Mouse (Mus musculus): ENCODE data around the gene Prcd. TPM values are rescaled to one million over a fixed set of nuclear protein-coding genes. Genes with fewer than 3 reads are reported as not detected.

Prcd gene
- polyA plus RNA-seq, 1 experiment from 2014 or later: 0.43 TPM

- Histone ChIP-seq H3K4me3 (ENCODE audit: low read depth, low read length) (peak within 1 kb of the TSS; percentile 46), H3K4me2 (ENCODE audit: low read depth, low read length) (peak within 1 kb of the TSS; percentile 98), H3K27me3 (ENCODE audit: control insufficient read depth, insufficient read depth, low read length) (peaks cover 18% of the 10 kb centered on the region), H3K9me3 (replicated peaks; ENCODE audit: control insufficient read depth, low read length) (no peaks in the 10 kb centered on the region), H3K27ac (replicated peaks; ENCODE audit: low read depth, low read length) (no peak within 1 kb of the TSS), H3K36me3 (replicated peaks; ENCODE audit: control insufficient read depth, insufficient read depth, low read depth, low read length) (no peaks in the 10 kb centered on the region), H3K4me1 (ENCODE audit: control insufficient read depth, insufficient read depth, low read length) (no peaks in the 10 kb centered on the region; the same call in 1 of the 2 replicates), H3K9ac (replicated peaks; ENCODE audit: low read length) (peak within 1 kb of the TSS; percentile 65)
- 6% methylated on average over 28 of the region's 28 CpGs for WGBS
- ATAC-seq (replicated peaks; ENCODE audit: insufficient number of reproducible peaks, low FRiP score, low TSS enrichment, low read depth): no peak
- peak; percentile 33 for DNase-seq (ENCODE audit: low spot score)
Measured at GRCm38 (mm10) chr11:116654255-116654821, 1.0 kb downstream of the Prcd start, which contains the start of gene Cygb. TSS of gene Cygb (minus strand) at chr11:116654313.

GRCm38 (mm10) chr11:116656348-116657191, 3.2 kb downstream of the Prcd start:
- Histone ChIP-seq H3K4me1 (ENCODE audit: control insufficient read depth, insufficient read depth, low read length) (peaks cover 4% of the 10 kb centered on the region; the same call in 1 of the 2 replicates), H3K27me3 (ENCODE audit: control insufficient read depth, insufficient read depth, low read length) (peaks cover 18% of the 10 kb centered on the region), H3K4me2 (ENCODE audit: low read depth, low read length) (no peak overlapping the region; the same call in 1 of the 2 replicates), H3K9me3 (replicated peaks; ENCODE audit: control insufficient read depth, low read length) (no peaks in the 10 kb centered on the region), H3K27ac (replicated peaks; ENCODE audit: low read depth, low read length) (0 out of 2 replicates have a peak overlapping the region, but pooled peaks have one; percentile 57), H3K4me3 (ENCODE audit: low read depth, low read length) (no peak overlapping the region), H3K36me3 (replicated peaks; ENCODE audit: control insufficient read depth, insufficient read depth, low read depth, low read length) (no peaks in the 10 kb centered on the region), H3K9ac (replicated peaks; ENCODE audit: low read length) (peak overlapping the region; percentile 23; the same call in 1 of the 2 replicates)
- DNase-seq (ENCODE audit: low spot score) (no peak), ATAC-seq (replicated peaks; ENCODE audit: insufficient number of reproducible peaks, low FRiP score, low TSS enrichment, low read depth) (no peak)
- 83% methylated on average over 16 of the region's 16 CpGs for WGBS

DNA sequence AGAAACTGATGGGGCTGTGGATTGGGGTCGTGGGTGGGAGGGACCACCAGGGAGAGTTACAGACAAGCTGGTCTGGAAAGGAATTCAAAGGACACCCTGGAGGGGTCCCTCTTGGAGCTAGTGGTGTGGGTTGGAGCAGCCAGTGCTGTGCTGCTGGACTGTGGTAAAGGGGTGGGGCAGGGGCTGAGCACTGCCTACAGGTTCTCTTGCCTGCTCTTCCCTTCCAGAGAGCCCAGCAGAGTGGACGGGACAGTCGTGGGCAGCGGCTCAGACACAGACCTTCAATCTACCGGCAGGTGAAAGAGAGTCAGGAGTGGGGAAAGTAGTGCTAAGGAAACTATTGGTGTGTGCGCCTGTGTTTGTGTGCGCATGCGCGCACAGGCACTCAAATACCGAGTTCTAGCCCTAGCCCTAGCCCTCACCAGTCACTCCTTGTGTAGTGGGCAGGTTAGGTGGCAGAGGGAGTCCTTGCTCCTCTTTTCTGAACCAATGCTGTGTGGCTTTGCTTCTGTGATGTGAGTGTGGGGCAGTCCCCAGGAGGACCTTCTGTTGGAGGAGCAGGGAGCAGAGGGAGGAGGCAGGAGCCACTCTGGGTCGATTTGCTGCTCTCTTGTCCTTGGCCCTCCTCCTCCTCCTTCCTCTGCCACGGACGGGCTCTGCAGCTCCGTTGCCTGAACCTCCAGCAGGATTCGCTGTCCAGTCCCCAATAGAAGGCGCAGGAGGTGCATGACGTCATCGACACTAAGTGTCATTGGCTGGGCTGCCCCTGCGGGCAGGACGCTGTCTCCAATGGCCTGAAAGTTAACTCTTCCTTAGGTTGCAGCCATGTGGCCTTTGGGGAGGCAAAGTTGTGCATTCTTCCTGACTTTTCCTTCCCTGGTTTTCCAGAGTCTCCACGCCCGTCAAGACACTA, 4.2 kb downstream of the Prcd start:
- Histone ChIP-seq H3K9ac (replicated peaks; ENCODE audit: low read length) (peak overlapping the region; percentile 26), H3K36me3 (replicated peaks; ENCODE audit: control insufficient read depth, insufficient read depth, low read depth, low read length) (no peaks in the 10 kb centered on the region), H3K4me3 (ENCODE audit: low read depth, low read length) (peak overlapping the region; percentile 16), H3K4me1 (ENCODE audit: control insufficient read depth, insufficient read depth, low read length) (peaks cover 4% of the 10 kb centered on the region; the same call in 1 of the 2 replicates), H3K27me3 (ENCODE audit: control insufficient read depth, insufficient read depth, low read length) (peaks cover 17% of the 10 kb centered on the region), H3K27ac (replicated peaks; ENCODE audit: low read depth, low read length) (peak overlapping the region; percentile 57; the same call in 1 of the 2 replicates), H3K9me3 (replicated peaks; ENCODE audit: control insufficient read depth, low read length) (no peaks in the 10 kb centered on the region), H3K4me2 (ENCODE audit: low read depth, low read length) (peak overlapping the region; percentile 46)
- 10% methylated on average over 22 of the region's 22 CpGs for WGBS
- peak; percentile 81 for ATAC-seq (replicated peaks; ENCODE audit: insufficient number of reproducible peaks, low FRiP score, low TSS enrichment, low read depth)
- peak; percentile 96 for DNase-seq (ENCODE audit: low spot score)

DNA sequence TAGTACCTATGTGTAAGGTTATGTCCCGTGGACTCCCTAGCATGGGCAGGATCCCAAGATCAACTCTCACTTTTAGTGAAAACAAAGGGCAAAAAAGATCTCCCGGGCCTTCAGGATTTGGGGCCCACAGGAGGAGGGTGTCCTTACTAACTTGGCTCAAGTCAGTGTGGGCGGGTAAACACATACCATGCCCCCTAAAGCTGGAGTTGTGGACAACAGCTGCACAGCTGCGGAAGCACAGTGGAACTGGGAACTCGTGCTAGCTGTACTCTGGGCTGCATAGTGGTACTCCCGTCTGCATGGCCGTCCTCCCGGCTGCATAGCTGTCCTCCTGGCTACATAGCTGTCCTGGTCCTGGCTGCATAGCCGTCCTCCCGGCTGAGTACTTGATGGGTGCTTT, 4.9 kb downstream of the Prcd start:
- Histone ChIP-seq H3K4me2 (ENCODE audit: low read depth, low read length) (peak overlapping the region; percentile 5; the same call in 1 of the 2 replicates), H3K27me3 (ENCODE audit: control insufficient read depth, insufficient read depth, low read length) (peaks cover 12% of the 10 kb centered on the region), H3K4me1 (ENCODE audit: control insufficient read depth, insufficient read depth, low read length) (peaks cover 9% of the 10 kb centered on the region), H3K36me3 (replicated peaks; ENCODE audit: control insufficient read depth, insufficient read depth, low read depth, low read length) (no peaks in the 10 kb centered on the region), H3K9me3 (replicated peaks; ENCODE audit: control insufficient read depth, low read length) (no peaks in the 10 kb centered on the region), H3K4me3 (ENCODE audit: low read depth, low read length) (no peak overlapping the region), H3K9ac (replicated peaks; ENCODE audit: low read length) (peak overlapping the region; percentile 26; the same call in 1 of the 2 replicates), H3K27ac (replicated peaks; ENCODE audit: low read depth, low read length) (peak overlapping the region; percentile 28; the same call in 1 of the 2 replicates)
- ATAC-seq (replicated peaks; ENCODE audit: insufficient number of reproducible peaks, low FRiP score, low TSS enrichment, low read depth) (no peak), DNase-seq (ENCODE audit: low spot score) (no peak)
- 64% methylated on average over 10 of the region's 10 CpGs for WGBS

DNA sequence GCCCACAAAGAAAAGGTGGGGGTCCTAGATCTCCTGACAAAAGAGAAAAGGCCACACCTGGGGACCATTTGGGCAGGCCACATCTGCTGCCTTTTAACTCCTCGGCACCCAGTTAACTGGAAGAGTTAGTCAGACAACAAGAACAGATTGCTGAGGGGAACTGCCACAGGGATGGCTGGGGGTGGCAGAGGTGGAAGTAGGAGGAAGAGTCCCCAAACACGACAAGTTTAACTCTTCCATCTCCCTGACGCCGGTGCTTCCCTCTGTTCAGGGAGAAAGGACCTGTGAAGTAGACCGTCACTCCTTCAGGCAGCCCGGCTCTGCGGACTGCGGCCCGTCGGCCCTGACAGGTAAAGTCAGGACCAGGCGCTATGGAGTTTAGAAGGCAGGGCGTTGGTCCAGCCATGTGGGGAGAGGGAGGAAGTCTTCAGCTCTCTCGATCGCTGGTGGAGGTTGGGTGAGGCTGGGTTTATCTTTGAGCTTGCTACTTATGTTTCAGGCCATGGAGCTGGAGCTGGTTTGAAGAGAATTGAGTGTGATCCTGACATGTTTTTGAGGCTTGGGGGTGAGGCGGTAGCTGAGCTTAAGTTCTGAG, 5.8 kb downstream of the Prcd start:
- Histone ChIP-seq H3K36me3 (replicated peaks; ENCODE audit: control insufficient read depth, insufficient read depth, low read depth, low read length) (no peaks in the 10 kb centered on the region), H3K4me1 (ENCODE audit: control insufficient read depth, insufficient read depth, low read length) (peaks cover 10% of the 10 kb centered on the region), H3K4me3 (ENCODE audit: low read depth, low read length) (no peak overlapping the region), H3K9me3 (replicated peaks; ENCODE audit: control insufficient read depth, low read length) (no peaks in the 10 kb centered on the region), H3K27ac (replicated peaks; ENCODE audit: low read depth, low read length) (no peak overlapping the region; the same call in 1 of the 2 replicates), H3K9ac (replicated peaks; ENCODE audit: low read length) (no peak overlapping the region; the same call in 1 of the 2 replicates), H3K4me2 (ENCODE audit: low read depth, low read length) (no peak overlapping the region), H3K27me3 (ENCODE audit: control insufficient read depth, insufficient read depth, low read length) (peaks cover 7% of the 10 kb centered on the region; the same call in 1 of the 2 replicates)
- no peak for ATAC-seq (replicated peaks; ENCODE audit: insufficient number of reproducible peaks, low FRiP score, low TSS enrichment, low read depth)
- DNase-seq (ENCODE audit: low spot score): no peak
- 74% methylated on average over 15 of the region's 15 CpGs for WGBS

DNA sequence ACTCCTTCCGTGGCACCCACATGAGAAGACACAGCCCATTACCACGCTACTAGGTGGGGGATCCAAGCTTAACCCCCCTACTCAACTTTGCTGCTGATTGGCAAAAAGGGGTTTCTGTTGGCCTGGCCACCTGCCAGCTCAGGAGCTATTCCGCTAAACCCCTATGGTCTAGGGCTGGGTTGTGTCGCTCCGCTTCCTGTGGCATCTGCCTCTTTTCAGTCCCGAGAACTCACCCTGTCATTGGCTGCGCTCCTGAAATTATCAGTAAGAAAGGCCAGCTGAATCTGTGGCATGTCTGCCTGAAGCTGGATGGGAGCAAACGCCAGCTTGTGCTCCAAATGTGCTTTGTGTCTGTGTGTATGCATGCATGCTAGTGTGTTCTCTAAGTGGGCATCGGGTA, 6.8 kb downstream of the Prcd start:
- Histone ChIP-seq H3K4me2 (ENCODE audit: low read depth, low read length) (no peak overlapping the region), H3K4me3 (ENCODE audit: low read depth, low read length) (no peak overlapping the region), H3K9me3 (replicated peaks; ENCODE audit: control insufficient read depth, low read length) (no peaks in the 10 kb centered on the region), H3K36me3 (replicated peaks; ENCODE audit: control insufficient read depth, insufficient read depth, low read depth, low read length) (no peaks in the 10 kb centered on the region), H3K27ac (replicated peaks; ENCODE audit: low read depth, low read length) (no peak overlapping the region), H3K4me1 (ENCODE audit: control insufficient read depth, insufficient read depth, low read length) (peaks cover 13% of the 10 kb centered on the region), H3K9ac (replicated peaks; ENCODE audit: low read length) (no peak overlapping the region), H3K27me3 (ENCODE audit: control insufficient read depth, insufficient read depth, low read length) (no peaks in the 10 kb centered on the region)
- DNase-seq (ENCODE audit: low spot score) (no peak), ATAC-seq (replicated peaks; ENCODE audit: insufficient number of reproducible peaks, low FRiP score, low TSS enrichment, low read depth) (no peak)
- WGBS: 75% methylated on average over 9 of the region's 9 CpGs

- no peaks in the 10 kb centered on the region for H3K9me3 ChIP-seq (replicated peaks; ENCODE audit: control insufficient read depth, low read length)
- no peak overlapping the region for H3K4me3 ChIP-seq (ENCODE audit: low read depth, low read length)
- H3K4me2 ChIP-seq (ENCODE audit: low read depth, low read length): no peak overlapping the region
- no peak overlapping the region for H3K27ac ChIP-seq (replicated peaks; ENCODE audit: low read depth, low read length)
- DNase-seq (ENCODE audit: low spot score): no peak
- H3K27me3 ChIP-seq (ENCODE audit: control insufficient read depth, insufficient read depth, low read length): no peaks in the 10 kb centered on the region
- no peak for ATAC-seq (replicated peaks; ENCODE audit: insufficient number of reproducible peaks, low FRiP score, low TSS enrichment, low read depth)
- H3K9ac ChIP-seq (replicated peaks; ENCODE audit: low read length): peak overlapping the region; percentile 9; the same call in 1 of the 2 replicates
- H3K36me3 ChIP-seq (replicated peaks; ENCODE audit: control insufficient read depth, insufficient read depth, low read depth, low read length): no peaks in the 10 kb centered on the region
- H3K4me1 ChIP-seq (ENCODE audit: control insufficient read depth, insufficient read depth, low read length): peaks cover 15% of the 10 kb centered on the region
- 23% methylated on average over 13 of the region's 13 CpGs for WGBS
Measured at GRCm38 (mm10) chr11:116661291-116661947, 8.1 kb downstream of the Prcd start.

Measured in embryonic facial prominence, embryonic 11.5 days (tissue).